Mouse (Mus musculus) right cerebral cortex, postnatal 14 days (tissue): ENCODE measurements at regions not wholly inside any gene's neighbourhood (a gene's known extent, or its start where the extent isn't known, plus 50 kb on each side); places are given as distances from the start of the nearest gene placed in this dataset.

Source experiments
- DNase-seq: peaks from one replicate; pipeline ENCODE4 v3.0.0; 2022

GRCm38 (mm10) chr3:38201861-38202656 lies 282.6 kb downstream of the Ankrd50 start:
- DNase-seq = peak; percentile 52

DNA sequence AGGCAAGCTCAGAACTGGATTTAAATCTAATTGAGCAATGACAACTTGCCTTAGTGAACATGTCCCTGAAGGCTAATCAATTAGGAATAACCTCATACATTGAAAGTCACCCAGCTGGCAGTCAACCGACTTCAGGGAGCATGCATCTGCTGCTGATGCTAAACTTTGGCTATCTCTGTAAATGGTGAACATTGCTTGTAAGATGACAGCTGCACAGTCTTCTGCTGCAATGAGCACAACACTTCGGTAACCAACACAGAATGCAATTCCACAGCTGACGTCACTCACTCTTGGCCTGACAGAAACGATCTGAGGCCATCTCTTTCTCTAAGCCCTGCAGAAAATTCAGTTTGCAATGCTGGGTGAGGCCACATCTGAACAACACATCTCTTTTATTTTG lies 290.6 kb downstream of the Ankrd50 start:
- no peak for DNase-seq

- no peak for DNase-seq
Observed at GRCm38 (mm10) chr3:38187406-38187896, 297.2 kb downstream of the Ankrd50 start.

DNA sequence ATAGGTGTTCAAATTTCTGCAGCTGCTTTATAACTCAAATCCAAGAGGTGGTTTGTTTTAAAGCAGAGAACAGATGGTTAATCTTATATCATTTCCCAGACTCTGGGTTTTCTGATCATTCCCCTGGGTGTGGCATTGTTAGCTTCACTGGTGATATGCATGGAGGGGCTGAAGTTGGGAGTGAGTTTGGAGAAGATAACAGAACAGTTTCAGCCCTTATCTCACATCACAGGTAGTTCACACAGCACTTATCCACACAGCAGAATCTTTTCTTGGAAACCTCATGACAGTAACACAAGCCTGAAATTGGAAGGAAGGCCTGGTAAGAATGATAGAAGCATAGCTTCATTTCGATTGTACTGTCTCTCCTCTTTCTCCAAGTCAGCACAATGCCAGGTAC lies 298.1 kb downstream of the Ankrd50 start:
- DNase-seq = no peak

- no peak for DNase-seq
Observed at GRCm38 (mm10) chr3:38178295-38178694, 306.3 kb downstream of the Ankrd50 start.

GRCm38 (mm10) chr3:38175946-38176345 lies 308.7 kb downstream of the Ankrd50 start:
- DNase-seq = no peak

- no peak for DNase-seq
Observed at GRCm38 (mm10) chr3:38174735-38175280, 309.8 kb downstream of the Ankrd50 start.

GRCm38 (mm10) chr3:38152408-38152807 lies 332.2 kb downstream of the Ankrd50 start:
- DNase-seq = no peak

GRCm38 (mm10) chr3:38151821-38152220 lies 332.8 kb downstream of the Ankrd50 start:
- no peak for DNase-seq

DNA sequence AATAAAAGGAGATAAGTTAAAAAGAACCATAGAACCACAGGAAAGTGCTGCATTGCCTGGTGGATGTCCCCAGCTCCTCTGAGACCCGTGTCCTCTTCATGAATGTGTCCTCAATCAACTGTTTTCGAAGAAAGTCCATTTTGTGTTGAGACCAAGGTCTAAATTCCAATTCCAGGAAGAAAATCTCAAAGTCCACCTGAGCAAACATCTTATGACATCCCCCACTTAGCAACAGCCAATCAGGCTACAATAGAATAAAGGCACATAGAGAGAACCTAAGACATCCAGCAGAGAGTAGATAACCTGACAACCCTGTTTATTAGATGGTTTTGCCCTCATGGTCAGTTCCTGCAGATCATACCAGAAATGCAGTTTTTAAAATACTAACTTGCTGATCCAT lies 338.0 kb downstream of the Ankrd50 start:
- no peak for DNase-seq

- no peak for DNase-seq
Observed at GRCm38 (mm10) chr3:38145444-38145843, 339.2 kb downstream of the Ankrd50 start.

DNA sequence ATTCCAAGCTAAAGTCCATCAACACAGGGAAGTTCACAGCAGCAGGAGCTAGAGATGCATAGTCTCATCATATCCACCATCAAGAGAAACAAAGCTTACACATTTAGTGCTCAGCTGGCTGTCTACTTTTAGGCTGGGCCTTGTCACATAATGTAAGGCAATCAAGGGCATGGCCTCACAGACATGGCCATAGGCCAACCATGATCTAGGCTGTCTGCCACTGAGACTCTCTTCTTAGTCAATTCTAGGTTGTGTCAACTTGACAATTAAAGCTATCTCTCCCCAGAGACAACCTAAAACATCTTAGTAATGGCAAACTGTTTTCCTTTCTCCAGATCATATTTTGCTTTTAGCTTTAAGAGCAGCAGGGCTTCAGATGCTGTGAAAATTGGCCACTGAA lies 340.0 kb downstream of the Ankrd50 start:
- DNase-seq = no peak

- peak; percentile 75 for DNase-seq
Observed at GRCm38 (mm10) chr3:38143147-38143883, 341.3 kb downstream of the Ankrd50 start.

DNA sequence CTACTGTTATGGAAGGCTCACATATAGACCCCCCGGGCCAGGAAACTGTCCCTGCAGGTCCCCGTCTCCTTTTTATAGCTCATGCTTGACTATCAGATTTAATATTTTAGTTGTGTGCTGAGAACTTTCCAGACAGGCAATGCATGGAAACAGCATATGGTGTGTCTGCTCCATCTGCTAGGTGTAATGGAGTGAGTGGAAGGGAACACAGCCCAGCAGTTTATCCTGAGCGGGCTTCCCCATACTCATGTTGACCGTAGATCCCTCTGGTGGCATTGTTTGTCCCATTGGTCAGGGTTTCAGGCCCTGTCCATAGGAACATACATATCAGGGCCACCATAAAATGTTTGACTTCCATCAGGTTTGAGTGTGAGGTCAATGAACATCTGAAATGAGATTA lies 345.3 kb downstream of the Ankrd50 start:
- DNase-seq = no peak

DNA sequence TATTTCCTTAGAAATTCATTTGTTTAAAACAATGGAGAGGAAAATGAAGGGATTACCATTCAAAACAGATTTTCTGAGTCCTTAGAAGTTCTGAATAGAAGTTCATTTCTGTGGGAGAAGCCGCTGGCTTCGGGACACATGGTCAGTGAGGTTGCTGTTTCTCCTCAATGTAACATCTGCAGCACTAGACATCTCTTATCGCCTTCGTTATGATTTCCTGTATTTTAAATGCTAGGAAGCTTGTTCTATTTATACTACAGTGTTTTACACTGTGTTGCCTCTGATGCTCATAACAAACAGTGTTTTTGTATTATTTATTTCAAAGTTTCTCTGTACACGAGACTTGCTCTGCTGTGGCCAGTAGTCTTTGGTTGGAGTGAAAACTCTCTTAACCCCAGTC lies 346.6 kb downstream of the Ankrd50 start:
- DNase-seq = no peak

- no peak for DNase-seq
Observed at GRCm38 (mm10) chr3:38135808-38136214, 348.8 kb downstream of the Ankrd50 start.

DNA sequence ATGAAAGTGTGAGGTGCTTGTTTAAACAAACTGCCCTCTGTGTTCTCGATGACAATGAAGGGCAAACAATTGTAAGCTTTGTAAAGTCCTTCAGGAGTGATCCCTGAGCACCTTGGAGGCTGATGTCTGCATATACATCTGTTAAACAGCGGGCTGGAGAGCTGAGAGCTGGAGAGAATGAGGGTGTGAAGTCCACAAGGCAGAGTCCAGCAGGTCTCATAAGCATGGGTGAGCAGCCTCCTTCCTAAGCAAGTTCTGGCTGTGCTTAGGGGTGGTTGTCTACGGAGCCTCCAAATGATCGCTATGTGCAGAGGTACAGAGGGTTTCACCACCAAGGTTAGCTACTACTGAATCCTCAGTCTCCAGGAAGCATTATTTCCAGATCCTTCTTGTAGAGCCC lies 350.2 kb downstream of the Ankrd50 start:
- no peak for DNase-seq

DNA sequence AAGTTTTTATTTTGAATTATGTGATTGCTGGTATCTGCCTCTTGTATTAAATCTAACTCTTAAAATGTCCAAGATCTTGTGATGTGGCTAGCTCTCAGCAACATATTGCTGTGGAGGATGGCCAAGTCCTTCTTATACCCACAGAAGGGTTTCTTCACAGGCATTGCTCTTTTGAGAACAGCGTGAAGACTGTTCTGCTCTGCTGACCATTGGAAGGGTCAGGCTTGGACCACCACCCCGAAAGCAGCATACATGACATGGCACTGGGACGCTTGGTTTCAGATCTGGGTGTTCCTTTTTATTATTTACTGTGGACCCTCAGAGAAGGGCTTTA lies 352.8 kb downstream of the Ankrd50 start:
- no peak for DNase-seq

GRCm38 (mm10) chr3:38131176-38131886 lies 353.3 kb downstream of the Ankrd50 start:
- no peak for DNase-seq

- DNase-seq = no peak
Observed at GRCm38 (mm10) chr3:38130088-38130487, 354.6 kb downstream of the Ankrd50 start.

GRCm38 (mm10) chr3:38129167-38129500 lies 355.5 kb downstream of the Ankrd50 start:
- no peak for DNase-seq

GRCm38 (mm10) chr3:38128486-38129166 lies 356.0 kb downstream of the Ankrd50 start:
- no peak for DNase-seq
